Mouse (Mus musculus) yolk sac, embryonic 10.5 days (tissue): ENCODE results near the gene Olfr1222.
"Not testable (repeated sequence)": the region's sequence is repeated elsewhere in the genome, so short reads cannot be mapped to it uniquely, and the experiment has no call there.

Experiments
- DNase-seq: peaks from one replicate; pipeline ENCODE4 v3.0.0-alpha.2; 2017; ENCODE audit warnings: low spot score

Olfr1222 gene

DNA sequence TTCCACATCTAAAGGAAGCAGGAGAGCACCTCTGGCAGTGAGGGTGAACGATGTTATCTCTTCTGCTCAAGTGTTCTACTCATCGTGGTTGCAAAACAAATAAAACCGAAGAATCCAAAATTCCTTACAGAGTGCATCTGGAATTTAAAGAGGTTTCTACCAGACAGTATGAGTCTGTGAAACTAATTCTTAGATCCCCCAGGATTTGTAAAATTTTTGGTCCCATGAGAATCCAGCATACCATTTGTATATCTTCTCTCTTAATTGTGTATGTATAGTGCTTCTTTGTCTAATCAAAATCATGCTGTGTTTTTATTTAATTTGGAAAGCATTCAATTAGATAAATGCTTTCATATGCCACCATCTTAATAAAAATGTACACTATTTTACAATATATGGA, at the start of gene Olfr1222:
Gene Olfr1222 (minus strand): TSS at position 101 of the 400 bp plus-strand sequence.
- DNase-seq, result no peak

DNA sequence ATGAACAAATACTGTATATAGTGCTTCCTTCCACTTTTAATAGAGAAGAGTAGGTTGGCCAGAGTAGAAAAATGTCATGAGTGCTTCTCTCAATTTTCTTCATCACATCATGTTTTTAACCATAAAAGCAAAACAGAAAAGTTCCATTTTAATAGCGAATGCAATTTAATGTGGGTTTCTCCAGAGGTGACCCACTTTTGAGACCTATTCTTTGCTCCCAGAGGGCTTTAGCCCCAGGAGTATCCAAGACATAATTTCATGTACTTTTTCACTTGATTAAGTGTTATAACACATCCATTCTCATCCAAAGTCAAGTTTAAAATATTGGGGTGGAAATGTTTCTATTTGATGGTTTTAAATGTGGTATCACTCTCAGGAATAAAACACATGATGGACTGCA, 41.7 kb upstream of the Olfr1222 start, which contains the start of gene Olfr1225:
Gene Olfr1225 (minus strand): TSS at position 101 of the 400 bp plus-strand sequence.
- no peak for DNase-seq

DNA sequence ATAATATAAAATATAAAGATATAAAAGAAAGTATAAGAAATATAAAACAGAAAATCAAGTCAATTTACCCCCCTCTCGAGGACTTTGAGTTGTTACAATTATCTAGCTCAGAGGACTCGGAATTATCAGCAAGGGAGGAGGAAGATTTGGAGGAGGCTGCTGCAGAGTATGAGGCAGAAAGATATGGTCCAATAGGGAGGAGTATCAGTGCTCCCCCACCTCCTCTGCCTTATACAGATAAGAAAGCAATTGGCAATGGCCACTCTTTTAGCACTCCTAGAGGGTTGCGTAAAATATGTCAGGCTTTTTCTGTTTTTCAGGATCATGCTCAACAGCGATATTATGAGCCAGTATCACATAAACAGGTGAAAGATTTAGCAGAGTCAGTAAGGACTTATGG, 31.9 kb upstream of the Olfr1222 start:
- DNase-seq, result not testable (repeated sequence)

DNA sequence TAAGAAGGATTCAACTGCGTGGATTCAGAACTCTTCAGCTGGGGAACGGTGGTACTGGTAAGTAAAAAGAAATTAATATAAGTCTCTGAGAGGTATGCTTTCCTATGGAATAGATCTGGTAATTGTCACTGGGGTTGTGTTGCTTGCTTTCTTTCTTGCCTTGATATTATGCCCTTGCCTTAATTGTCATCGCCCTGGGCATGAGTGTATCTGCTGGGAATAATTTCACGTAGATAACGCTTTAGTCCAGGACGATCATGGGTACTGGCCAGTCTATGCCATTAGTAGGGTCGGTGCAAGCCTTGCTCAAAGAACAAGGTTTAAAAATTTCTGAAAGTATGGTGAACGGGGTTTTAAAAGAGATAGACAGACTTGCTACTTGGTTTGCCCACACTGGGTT, 31.1 kb upstream of the Olfr1222 start, which contains the start of gene Olfr1224-ps1:
Gene Olfr1224-ps1 (minus strand): TSS at position 101 of the 400 bp plus-strand sequence.
- not testable (repeated sequence) for DNase-seq

DNA sequence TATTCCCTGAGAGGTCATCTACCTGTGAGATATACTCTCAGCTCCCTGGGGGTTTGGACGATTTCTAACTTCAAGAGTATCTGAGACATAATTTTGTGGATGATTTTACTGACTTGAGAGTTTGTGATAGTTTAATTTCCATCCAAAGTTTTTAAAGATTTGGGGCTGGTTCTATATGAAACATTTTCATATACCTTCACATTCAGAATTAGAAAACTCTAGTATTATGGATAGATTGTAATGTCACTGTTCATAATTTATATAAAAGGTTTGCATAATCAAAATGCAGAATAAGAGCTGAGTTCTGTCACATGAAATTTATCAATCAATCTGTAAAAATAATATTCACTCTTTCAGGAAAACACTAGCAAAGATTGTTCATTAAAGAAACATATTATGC, 18.6 kb upstream of the Olfr1222 start, which contains the start of gene Olfr1223:
Gene Olfr1223 (minus strand): TSS at position 101 of the 400 bp plus-strand sequence.
- no peak for DNase-seq

DNA sequence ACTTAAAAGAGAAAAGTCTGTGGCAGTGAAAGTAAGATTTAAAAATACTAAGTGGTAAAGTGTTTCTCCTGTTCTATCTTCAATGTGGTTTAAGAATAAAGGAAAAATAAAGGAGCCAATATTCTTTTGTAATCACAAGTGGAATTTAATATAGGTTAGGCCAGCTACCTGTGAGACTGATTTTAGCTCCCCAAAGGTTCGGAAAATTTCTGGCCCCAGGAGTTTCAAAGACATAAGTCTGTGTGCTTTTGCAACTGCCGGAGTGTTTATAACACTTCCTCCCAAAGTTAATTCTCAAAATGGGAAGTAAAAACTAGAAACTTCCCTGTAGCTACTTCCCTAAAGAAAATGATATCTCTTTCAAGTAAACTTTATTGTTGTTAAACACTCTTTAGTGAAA, 15.7 kb downstream of the Olfr1222 start, which contains the start of gene Olfr1221:
Gene Olfr1221 (minus strand): TSS at position 101 of the 400 bp plus-strand sequence.
- DNase-seq, result no peak

DNA sequence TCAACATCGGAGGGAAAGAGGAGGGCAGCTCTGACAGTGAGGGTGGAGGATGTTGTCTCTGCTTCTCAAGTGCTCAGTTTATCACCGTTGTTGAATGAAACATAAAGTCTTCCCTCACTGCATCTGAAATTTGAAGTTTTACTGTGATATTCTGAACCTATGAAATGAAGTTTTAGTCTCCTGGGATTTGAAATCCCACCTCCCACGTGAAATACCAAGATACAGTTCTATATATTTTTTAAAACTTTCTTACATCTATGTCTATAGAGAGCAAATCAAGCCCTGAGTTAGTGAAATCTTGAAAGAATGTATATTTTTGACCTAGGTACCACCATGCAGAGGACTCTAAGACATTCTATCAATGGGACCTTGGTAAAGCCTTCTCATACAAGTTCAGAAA, 26.1 kb downstream of the Olfr1222 start, which contains the start of gene Olfr1220:
Gene Olfr1220 (minus strand): TSS at position 101 of the 400 bp plus-strand sequence.
- DNase-seq, result no peak

DNA sequence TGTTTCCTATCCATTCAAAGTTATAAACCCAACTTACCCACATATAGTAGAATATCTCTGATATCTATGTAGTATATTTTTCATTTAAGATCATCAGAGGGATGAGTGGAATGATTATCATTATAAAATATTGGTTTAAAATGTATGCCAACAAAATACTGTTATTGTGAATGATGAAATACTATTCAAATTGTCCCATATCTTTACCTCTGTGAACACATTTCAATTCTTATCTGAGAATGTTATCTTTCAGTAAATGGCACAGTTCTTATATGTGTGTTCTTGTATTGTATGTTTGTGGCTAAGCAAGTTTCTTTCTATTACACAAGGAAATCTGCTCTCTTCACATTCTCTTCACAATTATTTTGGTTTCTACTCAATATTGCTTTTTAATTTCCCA, 27.2 kb downstream of the Olfr1222 start:
- no peak for DNase-seq

DNA sequence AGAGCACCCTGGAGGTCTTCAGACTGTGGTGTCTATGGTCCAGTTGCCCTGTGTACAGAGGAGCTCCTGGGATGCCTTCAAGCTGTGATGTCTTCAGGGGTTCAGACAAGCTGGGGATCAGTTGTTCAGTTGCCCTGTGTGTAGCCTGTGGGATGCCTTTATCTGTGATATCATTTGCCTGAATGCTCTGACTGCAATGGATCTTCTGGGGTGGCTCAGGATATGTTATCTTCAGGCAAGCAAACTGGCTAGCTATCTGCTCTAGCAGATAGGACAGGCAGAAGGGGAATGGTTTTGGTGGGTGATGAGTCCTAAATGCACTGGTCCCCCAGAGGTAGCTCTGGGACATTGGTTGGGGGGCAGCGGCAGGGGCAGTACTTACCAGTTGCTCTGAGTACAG, 39.0 kb downstream of the Olfr1222 start:
- DNase-seq, result no peak

DNA sequence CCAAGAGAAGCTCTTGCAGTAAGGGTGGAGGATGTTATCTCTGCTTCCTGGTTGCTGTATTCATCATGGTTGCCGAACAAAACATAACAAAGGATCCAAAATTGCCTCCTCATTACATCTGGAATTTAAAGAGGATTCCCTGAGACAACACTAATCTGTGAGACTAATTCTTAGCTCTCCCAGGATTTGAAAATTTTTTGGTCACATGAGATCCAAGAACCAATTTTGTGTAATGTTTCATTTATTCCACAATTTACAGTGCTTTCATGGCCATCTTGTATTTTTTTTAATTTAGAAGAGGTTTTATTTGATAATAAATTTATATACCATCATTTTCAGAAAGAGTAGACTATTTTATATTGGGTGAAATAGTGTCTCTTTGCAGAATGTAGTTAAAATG, 49.4 kb downstream of the Olfr1222 start, which contains the start of gene Olfr1219:
Gene Olfr1219 (minus strand): TSS at position 101 of the 400 bp plus-strand sequence.
- DNase-seq, result no peak

DNA sequence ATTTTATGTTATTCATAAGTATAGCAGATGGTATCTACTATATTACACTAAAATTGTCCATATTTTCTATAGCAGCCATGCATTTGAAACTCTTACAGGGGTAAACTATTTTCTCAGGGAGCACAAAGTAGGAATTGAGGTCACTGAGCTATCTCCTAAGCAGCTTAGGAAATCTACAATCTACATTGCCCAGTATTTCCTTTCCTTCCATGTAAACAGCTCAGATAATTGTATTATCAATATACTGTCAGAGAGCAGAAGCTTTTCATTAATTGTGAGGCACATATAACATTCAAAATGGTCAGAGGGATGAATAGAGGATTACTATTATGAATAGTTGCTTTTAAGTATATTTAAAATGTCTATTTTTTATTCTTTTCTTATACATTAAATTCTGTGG, 51.4 kb downstream of the Olfr1222 start:
- no peak for DNase-seq
